Mouse (Mus musculus) A20 (cell line): Measurements from ENCODE around the gene Mlec.
"Not testable (repeated sequence)": the region's sequence is repeated elsewhere in the genome, so short reads cannot be mapped to it uniquely, and the experiment has no call there.

Experiments used
- DNase-seq: peaks from one replicate; pipeline ENCODE4 v3.0.0-alpha.2; 2011; ENCODE audit warnings: low read depth, low spot score

Gene Mlec

DNA sequence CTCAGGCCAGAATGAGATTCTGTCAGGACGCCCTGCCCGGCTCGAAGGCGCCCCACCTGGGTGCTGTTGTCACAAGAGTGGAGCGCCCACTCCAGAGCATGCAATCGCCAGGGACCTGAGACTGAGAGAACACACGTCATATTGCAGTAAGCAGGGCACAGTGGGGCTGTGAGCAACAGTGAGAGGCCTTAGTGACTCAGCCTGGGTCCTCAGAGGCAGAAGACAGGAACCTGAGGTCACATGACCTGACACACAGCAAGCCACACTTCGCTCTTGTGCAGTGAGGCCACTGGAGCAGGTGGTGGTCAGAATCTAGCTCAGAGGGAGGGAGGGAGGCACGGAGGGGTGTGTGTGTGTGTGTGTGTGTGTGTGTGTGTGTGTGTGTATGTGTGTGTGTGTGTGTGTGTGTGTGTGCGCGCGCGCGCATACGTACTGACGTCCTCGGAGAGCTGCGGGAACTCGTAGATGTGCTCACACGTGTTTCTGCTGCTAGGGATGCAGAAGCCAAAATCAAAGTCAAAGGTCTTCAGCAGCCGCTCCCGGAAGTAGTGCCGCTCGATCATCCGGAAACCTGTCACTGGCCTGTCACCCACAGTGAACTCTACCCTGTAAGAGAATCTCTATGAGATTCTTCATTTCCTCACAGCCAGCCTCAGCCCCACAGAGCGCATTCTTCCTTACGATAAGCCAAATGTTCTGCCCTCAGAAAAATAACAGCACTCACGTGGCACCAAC lies 31.2 kb downstream of the Mlec start:
- DNase-seq, result no peak

GRCm38 (mm10) chr5:115125211-115125871 lies 32.6 kb downstream of the Mlec start:
- peak; percentile 78 for DNase-seq

GRCm38 (mm10) chr5:115124690-115125089 lies 33.3 kb downstream of the Mlec start:
- no peak for DNase-seq

GRCm38 (mm10) chr5:115120978-115121377 lies 37.0 kb downstream of the Mlec start:
- no peak for DNase-seq

DNA sequence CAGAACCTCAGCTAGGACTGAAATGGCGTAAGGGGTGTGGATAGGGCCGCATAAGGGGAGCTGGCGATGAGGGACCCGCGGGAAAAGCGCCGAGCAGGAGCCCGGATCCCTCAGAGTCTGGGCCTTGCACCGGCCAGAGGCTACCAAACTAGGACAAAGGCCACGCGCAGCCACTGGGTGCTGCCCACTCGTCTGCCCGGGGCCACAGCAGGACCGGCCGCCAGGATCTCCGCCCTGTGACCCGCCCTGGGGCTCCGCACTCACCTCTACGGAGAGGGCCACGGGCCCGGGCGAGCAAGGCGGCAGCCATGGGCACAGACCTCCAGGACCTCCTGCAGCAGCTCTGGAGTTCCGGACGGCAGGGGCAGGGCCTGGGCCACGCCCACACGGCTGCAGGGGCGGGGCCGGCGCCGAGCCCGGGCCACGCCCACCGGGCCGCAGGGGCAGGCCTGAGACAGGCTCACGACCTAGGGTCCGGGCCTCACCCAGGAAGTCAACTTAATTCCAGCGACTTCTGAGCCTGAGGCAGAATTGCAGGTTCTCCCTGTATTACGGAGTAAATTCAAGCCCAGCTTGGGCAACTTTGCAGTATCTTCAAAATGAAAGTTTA lies 38.9 kb downstream of the Mlec start, which contains the start of gene Acads:
TSS of gene Acads (minus strand) at position 386 of the 610 bp plus-strand sequence.
- DNase-seq, result peak; percentile 91

GRCm38 (mm10) chr5:115117467-115117866 lies 40.5 kb downstream of the Mlec start:
- no peak for DNase-seq

- no peak for DNase-seq
Observed at GRCm38 (mm10) chr5:115116426-115116825, 41.6 kb downstream of the Mlec start.

- DNase-seq, result no peak
Observed at GRCm38 (mm10) chr5:115114501-115114900, 43.5 kb downstream of the Mlec start.

- no peak for DNase-seq
Observed at GRCm38 (mm10) chr5:115113244-115113643, 44.7 kb downstream of the Mlec start.

DNA sequence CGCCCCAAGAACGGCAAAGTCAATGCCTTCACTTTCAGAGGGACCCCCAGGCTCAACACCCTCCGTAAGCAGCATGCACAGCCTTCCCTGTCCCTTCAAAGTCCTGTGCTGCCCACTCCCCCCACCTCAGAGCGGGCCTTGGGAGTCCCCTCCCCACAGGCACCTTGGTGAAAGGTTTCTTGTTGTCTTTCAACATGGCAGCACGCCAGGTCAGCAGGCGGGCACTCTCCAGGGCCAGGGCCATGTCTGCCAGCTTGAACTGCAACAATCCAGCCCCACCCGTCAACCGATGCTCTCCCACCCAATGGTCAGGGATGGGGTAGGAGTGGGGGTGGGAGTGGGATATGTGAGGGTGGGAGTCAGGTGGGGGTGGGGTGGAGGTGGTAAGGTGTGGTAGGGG lies 46.8 kb downstream of the Mlec start:
- no peak for DNase-seq

DNA sequence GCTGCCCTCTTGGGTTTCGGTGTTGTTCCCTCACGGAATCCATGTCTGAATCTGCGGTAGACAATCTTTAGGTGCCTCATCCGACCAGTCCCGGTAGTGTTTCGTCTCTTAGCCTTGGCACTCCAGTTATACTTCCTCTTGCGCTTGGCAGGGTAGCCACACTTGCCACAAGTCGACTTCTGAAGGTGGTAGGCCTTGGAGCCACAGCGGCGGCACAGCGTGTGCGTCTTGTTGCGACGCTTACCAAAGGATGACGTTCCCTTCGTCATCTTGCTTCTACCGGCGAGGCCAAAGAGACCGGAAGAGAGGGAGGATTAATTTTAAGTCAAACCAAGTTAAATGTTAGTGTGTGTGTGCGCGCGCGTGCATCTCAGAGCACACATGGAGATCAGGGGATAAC lies 54.7 kb downstream of the Mlec start:
- not testable (repeated sequence) for DNase-seq

GRCm38 (mm10) chr5:115102231-115102630 lies 55.7 kb downstream of the Mlec start:
- no peak for DNase-seq

- no peak for DNase-seq
Observed at GRCm38 (mm10) chr5:115100473-115100872, 57.5 kb downstream of the Mlec start.

DNA sequence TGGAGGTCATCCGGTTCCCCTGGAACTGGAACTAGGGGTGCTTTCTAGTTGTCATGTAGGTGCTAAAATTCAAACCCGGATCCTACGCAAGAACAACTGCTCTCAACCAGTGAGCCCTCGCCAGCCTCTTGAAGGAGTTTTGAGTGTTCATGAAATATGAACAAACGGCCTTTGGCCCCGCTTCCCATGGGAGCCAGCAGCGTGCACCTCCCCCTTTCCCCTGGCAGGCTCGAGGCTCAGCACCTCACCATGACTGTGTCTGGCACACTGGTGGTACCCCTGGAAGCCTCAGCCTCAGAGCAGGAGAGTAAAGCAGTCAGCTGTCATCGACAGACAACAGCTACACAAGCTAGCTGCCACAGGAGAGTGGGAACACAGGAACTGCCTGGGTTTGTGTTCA lies 58.0 kb downstream of the Mlec start:
- no peak for DNase-seq

DNA sequence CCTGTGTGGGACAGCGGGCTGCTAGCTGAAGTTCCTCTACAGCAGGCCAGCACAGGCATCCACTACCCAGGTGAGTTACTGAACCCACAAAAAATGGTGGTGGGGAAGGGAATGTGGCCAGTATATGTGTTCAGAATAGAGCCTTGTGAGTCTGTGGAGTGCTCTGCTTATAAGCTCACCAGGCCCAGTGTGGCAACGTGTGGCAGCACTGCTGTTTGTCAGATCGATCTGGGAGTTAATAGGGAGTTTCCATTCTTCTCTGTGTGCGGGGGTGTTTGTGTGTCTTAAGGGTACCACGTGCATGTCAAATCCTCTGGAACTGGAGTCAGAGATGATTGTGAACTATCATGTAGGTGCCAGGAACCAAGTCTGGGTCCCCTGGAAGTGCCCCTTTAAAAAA lies 58.4 kb downstream of the Mlec start:
- no peak for DNase-seq

- DNase-seq, result no peak
Observed at GRCm38 (mm10) chr5:115098195-115098594, 59.8 kb downstream of the Mlec start, which contains the start of gene Gm10401. Gm10401 (minus strand) TSS chr5:115098295.
